Mouse (Mus musculus) R1 (cell line): ENCODE results near the gene Traf3ip3.

Source experiments
- DNase-seq: peaks from one replicate; pipeline ENCODE4 v3.0.0-alpha.2; 2018; ENCODE audit warnings: low read depth, low spot score

The Traf3ip3 gene

DNA sequence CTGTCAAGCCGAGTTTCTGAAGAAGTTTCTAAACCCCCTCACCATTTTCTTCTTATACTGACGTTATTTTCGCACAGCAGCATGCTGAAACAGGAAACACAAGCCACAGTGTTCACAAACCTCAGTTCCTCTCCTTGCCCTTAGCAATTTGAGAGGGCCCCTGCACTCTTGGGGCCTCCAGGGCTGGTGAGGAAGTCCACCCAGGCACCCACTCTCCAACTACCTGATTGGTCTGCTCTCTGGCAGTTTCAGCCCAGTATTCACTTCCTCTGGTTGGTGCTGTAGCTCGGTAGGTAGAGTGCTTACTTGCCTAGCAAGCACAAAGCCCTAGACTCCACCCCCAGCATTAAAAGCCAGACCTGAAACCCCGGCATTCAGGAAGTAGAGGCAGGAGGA, at the start of gene Traf3ip3:
TSS of gene Traf3ip3 (minus strand) at position 321 of the 396 bp plus-strand sequence.
- no peak for DNase-seq

DNA sequence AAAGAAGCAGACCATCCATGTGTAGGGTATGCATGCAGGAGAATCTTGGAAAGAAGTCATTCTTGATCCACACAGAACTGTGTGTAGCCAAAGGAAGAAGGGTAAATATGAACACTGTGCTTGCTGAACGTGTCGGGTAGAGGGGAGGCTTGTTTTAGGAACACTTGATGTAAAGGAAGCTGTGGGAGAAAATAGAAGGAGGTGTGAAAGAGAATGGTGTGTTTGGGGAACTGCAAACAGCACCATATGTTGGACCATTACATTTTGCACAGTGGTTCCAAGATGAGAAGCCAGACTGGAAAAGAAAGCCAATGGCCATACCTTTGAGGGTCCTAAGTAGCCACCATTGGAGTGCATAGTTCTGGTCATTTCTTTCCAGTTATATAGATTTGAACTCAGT, 48.5 kb upstream of the Traf3ip3 start:
- no peak for DNase-seq

DNA sequence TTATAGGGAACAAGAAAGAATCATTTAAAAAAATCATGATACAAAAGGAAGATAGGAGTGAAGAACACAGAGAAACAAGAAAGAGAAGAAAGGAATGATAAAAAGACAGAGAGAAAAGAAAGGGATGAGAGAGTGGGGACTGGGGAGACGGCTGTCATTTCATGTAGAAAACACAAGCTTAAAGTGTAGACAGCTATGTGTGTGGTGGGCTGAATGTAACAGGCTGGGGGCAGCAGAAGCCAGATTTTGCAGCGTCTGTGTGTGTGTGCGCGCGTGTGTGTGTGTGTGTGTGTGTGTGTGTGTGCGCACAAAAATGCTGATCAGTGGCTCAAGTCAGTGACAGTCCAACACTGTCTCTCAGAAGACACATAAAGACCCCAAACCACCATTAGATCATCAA, 42.7 kb upstream of the Traf3ip3 start:
- DNase-seq, result no peak

DNA sequence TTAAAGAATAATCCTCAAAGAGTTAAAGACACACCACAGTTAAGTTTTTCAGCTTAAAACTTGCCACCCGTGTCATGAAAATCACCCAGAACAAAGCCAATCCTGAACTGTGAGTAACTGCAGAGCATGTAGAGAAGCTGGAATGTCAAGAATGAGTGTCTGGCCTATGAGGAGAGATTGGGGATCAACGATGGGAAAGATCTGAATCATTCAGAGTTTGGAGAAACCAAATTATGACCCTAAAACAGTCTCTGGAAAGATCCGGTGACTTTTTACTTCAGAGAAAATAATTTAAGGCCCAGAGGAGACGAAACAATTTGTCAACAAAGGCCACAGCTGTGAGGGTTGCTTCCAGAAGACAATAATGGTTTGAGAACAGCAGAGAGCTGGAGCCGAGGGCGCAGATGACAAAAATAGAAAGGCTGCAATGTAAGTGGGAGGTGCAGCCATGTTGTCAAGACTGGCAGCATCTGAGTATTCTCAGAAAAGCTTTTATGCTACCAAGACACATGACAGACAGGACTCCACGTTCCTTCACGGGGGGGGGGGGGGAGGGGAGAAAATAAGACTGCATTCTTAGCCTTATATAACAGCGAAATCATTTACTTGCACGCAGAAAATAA, 42.2 kb upstream of the Traf3ip3 start:
- no peak for DNase-seq

DNA sequence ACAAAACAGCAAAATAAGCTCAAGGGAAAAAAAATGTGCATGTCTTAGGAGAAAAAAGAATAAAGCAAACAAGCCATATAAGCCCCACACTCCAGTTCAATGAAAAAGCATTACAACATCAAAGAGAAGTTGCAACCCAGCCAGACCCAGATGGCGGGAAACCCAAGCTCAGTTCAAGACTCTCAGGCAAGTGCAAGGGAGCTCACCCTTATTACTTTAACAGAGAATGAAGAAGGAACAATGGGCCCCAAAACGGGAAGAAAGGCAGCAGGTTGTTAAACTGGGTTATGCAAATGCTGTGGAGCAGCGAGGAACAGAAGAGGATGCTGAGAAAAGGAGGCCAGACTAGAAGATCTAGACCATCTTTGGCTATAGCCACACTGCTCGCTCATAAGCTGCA, 41.4 kb upstream of the Traf3ip3 start:
- DNase-seq, result peak; percentile 5

DNA sequence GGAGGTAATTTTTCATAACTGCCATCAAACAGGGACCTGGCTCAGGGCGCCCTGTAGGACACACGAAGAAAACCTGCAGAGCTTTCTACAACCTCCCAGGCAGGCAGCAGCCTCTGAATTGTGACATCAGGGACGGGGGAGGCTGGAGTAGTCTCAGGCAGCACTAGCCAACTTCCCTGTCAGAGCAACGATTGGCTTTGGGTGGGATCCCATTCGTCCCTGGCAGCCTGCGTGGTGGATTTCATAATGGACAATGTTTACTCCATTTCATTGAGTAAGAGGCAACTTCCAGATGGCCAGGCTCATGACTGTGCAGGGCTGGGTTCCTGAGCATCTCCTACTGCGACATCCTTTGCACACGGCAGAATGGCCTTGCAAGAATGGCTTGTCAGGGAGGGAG, 40.7 kb upstream of the Traf3ip3 start:
- no peak for DNase-seq

DNA sequence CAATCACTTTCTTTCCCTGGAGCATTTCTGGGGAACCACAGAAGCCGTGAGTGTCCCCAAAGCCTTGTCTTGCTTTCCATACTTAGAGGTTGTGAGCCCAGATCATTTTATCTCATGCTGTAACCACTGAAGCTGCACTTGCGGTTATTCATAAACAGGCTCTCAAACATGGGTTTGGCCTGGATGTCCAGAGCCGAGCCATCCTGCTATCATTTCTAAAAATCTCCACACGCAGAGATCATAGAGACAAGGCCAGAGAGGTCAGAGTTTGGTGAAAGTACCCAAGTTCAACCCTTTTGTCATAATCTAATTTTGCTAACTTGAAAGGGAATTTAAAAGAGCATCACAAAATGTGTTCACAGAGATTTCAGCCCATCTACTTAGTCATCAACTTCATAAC, 39.9 kb upstream of the Traf3ip3 start:
- no peak for DNase-seq

DNA sequence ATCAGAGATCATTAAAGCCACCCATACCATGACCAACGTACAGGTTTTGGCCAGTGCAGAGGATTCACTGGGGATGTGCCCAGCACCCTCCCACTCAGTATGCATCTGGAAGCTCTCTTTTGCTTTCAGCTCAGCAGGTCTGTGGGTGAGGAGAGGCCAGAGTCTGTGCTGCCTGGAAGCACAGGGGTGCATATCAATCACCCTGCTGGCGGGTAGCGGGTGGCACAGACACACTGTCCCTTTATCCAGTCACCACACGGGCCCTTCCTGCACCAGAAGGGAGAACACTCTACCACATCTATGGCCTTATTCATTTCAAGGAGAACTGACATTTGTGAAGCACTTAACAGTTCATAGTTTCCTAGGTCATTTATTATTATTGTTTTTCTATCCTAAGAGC, 36.9 kb upstream of the Traf3ip3 start:
- no peak for DNase-seq

DNA sequence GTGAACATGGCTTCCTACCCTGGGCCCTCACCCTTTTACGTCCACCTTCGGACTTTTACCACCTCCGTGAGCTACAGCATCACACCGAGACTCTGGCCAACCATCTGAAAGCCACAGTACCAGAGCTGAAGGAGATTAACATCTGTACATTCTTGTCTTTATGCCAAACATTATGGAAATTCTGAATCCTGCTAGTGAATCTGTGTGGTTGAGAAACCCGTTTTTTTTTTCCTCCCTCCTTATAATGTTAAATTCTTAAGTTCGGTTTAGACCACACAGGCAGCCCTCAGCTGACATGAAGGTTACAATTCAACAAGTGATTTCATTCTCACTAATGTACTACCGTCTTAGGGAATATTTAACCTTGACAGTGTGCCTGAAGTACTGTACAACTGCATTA, 33.4 kb upstream of the Traf3ip3 start:
- no peak for DNase-seq

DNA sequence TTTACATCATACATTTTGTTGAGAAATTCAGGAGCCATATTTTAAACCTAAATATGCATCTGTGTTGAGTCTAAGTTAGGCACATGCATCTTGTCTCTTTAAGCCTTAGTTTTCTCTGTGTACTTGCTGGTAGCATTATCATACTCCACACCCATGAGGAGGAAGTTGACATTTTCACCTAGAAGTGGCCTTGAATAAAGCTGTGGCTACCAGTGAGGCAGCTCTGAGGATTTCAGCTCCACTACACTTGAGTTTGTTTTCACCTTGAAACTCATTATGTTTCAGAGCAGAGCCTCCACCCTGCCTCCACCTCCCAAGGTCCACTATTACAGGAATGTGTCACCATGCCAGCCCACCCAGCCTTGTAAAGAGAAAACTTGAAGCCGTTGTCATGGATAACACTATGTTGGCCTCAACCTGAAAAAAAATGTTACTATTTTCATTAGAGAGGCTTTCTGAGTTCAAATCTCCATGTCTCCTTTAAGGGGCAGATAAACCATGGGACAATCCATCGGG, 32.7 kb upstream of the Traf3ip3 start:
- no peak for DNase-seq

DNA sequence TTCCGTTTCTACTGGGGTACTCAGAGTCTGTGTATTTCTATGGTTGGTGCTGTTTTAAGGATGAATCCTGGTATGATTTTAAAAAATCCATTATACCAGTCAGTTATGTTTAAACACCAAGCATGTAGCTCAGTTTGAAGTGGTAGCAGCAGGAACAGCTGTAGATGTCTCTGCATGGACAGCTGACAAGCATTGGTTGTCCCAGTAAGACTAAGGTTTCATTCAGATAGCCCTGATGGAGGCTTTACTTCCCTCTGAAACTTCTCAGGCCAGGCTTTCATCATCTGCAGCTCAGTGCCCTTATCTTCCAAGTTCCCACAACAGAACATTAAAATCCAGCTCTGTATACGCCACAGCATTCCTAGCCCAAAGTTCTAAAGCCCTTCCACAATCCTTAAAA, 31.2 kb upstream of the Traf3ip3 start:
- DNase-seq, result no peak

DNA sequence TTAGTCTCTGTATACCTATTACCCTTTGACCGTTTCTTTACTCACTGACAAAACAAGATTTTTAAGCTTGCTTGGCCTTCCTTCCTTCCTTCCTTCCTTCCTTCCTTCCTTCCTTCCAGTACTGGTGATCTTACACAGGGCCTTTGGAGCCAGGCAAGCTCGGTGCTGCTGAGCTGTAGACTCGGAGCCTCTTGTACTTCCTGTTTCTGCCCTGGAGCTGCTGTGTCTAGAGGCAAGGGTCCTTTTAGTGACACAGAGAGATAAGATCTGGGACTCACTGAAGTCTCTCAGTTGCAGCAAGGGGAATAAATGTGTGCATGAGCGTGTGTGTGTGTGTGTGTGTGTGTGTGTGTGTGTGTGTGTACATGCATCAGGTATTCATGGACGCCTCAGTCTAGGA, 29.4 kb upstream of the Traf3ip3 start:
- DNase-seq, result no peak

DNA sequence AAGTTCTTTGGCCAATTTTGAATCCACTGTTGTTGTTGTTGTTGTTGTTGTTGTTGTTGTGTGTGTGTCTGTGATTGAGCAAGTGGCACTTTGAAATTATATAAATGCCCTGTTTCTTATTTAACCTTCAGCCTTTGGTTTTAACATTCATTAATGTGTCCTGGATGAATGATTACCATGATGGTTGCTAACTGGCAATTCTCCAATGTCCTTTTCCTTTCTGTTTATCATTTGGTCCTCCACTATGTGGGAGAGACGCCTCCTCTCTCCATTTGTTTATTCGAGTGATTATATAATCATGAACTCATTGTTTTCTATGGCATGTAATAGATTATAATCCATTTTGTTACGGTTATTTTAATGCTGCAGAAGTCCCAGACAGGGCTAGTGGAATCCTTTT, 29.0 kb upstream of the Traf3ip3 start:
- DNase-seq, result no peak

DNA sequence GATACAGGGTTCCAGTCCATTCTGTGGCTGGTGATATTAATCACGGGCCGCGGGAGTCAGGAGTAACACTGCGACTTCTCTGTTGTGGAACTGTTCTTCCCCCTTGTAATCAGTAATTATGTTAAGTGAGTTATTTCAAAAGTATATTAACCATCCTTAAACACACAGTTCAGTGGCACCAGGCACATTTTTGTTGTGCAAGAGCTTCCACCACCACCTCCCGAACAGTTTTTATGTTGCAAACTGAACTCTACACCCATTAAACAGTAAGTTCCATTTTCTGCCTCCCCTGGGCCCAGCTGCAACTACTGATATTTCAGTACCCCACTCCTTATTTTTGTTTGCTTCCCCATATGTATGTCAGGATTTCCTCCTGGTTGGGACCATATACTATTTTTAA, 28.1 kb upstream of the Traf3ip3 start:
- no peak for DNase-seq

DNA sequence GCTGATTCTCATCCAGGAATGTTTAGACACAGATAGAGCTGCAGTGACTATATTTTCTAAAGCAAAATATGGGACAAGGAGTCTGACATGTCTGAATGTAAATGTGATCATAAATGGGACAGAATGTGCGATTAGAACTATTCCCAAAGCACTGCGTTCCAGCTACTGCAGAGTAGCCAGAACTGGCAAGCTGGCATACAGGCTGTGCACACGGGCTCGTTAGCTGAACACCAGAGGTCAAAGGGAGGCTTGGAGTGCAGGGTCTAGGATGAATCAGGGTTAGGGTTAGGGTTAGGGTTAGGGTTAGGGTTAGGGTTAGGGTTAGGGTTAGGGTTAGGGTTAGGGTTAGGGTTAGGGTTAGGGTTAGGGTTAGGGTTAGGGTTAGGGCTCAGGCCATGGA, 26.0 kb upstream of the Traf3ip3 start:
- no peak for DNase-seq

DNA sequence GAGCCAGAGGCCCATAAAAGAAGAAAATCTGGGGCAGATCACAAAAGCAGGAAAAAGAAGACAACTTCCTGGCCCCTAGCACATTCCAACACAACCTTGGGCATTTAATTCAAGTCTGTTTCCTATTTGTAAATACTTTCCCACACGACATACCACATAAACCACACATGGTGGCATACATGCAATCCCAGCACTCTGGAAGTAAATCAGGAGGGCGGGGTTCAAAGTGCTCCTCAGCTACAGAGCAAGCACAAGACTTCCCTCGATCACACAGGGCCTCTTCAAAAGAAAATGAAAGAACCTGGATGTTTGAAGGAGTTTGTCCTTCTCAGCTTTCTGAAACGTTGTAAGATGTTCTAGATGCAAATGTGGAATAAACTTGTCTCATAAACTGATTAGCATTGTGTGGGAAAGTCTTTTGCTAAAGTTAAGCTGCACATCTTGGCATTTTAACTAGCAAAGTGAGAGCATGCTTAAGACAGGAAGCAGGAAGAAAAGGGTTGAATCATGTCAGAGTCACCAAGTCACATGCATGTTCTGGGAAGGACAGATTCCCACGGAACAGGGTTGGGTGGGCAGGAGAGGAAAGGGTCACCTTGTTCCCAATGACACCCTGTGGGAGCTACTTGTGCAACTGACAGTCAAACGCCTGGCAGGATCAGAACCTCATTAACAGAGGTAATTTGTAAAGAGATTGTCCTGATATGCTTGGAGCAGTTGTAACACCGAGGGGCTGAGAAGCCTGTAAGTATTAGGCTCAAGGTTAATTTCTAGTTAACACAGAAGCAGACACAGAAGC, 25.4 kb upstream of the Traf3ip3 start:
- no peak for DNase-seq

DNA sequence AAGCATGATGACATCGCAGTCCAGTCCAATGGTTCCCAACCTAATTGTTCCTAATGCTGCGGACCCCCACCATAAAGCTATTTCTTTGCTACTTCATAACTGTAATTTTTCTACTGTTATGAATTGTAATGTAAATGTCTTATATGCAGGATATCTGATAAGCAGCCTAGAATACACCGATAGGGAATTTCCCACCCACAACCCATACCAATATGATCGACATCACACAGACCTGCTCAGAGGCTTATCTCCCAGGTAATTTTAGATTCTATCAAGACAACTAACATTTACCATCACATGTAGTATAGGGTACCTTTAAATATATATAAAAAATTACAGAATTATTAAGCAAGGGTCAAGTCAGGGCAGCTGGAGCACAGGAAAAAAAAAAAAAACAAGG, 24.6 kb upstream of the Traf3ip3 start:
- no peak for DNase-seq

DNA sequence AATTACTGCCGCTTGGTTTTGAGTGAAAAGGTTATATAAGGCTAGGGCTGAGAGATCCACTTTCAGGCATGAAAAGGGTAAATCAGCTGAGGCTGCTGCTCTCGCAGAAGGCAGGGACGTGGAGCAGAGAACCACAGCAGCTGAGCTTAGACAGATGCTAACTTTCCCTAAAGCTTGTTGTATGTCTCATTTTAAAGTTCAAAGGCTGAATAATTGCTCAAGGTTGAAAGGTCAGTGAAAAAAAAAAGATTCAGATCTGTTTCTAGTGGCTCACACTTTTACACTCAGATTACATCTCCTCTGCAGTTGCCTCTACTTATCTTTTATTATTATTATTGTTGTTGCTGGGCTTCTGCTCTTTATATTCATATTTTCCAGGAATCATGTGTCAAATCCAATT, 24.0 kb upstream of the Traf3ip3 start:
- DNase-seq, result no peak

DNA sequence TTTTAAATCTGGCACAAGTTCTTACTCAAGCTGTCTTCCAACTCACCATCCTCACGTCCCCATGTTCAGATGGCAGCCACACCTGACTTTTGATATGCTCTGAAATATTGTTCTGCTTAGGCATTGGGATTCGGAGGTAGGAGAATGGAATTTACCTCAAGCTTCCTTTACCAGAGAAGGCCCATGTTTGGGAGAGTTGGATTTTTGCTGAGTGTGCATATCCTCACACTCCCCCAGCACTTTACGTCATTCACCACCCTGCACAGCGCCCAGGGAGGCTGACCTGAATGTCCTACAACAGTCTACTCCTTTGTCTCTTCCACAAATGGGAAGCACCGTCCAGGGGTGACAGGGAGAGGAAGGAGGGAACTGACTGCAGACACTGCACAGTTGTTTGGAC, 18.9 kb upstream of the Traf3ip3 start:
- DNase-seq, result no peak

DNA sequence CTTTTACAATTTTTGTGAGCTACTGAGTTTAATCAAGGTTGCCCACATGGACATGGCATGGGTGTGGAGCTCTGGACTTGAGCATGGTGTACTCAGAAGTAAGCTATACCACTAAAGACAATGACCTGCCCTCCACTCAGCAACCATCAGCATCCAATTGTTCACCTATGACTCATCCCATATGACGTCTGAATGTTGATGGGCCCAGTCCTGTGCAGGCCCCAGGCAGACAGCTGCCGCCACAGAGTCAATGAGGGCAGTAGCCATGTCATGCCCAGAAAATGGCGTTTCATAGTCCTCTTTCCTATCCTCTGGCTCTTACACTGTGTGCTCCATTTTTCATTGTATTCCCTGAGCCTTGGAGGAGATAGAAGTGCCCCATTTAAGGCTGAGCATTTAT, 14.5 kb upstream of the Traf3ip3 start:
- no peak for DNase-seq

DNA sequence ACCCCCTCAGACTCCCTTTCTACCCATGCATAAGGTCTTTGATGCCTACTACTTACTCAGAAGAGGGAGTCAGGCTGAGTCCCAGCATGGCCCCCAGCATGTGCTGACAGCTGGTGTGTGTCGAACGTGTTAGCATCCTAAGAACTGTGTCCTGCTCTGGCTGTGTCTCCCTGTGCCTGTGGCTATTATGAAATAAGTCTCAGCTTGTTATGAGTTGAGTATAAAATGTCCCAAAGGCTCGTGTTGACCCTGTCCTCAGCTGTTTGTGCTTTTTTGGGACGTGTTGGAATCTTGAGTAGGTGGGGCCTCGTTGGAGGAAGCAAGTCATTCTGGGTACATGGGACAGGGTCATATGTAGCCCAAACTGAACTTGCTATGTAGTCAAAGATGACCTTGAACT, 12.6 kb upstream of the Traf3ip3 start:
- DNase-seq, result no peak

DNA sequence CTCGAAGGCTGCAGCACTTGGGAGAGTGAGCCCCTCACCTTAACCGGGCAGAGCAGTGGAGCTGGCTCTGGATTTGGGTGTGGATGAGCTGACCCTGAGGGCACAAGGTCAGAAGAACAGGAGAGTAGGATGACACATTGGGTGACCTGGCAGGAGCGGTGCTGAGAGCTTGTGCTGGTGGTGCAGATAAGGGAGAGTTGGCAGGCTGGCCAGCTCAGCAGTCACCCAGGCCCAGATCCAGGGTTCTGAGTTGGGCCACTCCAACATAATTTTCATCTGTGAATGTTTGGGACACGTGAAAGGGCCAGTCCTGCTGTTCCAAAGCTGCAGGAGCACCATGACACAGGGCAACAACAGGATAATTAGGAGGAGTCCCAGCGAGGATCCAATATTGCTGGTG, 9.9 kb upstream of the Traf3ip3 start:
- DNase-seq, result no peak

DNA sequence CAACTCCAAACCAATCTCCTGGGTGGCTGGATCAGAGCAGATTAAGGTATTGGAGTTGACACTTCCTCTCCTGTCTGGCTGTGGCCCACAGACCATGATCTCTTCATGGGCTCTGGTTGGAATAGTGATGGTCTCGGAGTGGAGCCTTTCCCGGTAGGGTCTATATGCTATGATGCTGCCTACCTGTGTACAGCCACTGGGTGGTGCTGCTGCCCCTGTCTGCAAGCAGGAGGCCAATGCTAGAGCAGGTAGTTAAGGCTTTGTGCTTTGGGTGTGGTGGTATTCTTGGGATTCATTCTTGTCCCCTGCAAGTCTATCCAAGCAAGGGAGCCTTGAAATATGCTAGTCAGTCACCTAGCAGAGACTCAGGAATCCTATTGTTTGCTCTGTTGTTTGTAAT, 6.7 kb upstream of the Traf3ip3 start:
- DNase-seq, result peak; percentile 31
